Mouse (Mus musculus): ENCODE results near the gene Astn2.

Gene Astn2

GRCm38 (mm10) chr4:66312733-66313132, 91.7 kb downstream of the Astn2 start:
- no peak for DNase-seq (ENCODE audit: low read depth, low spot score)

- DNase-seq (ENCODE audit: low read depth, low spot score), result no peak
Measured at GRCm38 (mm10) chr4:66310315-66311020, 93.9 kb downstream of the Astn2 start.

- DNase-seq (ENCODE audit: low read depth, low spot score), result no peak
Measured at GRCm38 (mm10) chr4:66306377-66306776, 98.0 kb downstream of the Astn2 start.

GRCm38 (mm10) chr4:66302686-66303310, 101.6 kb downstream of the Astn2 start:
- no peak for DNase-seq (ENCODE audit: low read depth, low spot score)

GRCm38 (mm10) chr4:66285034-66285433, 119.4 kb downstream of the Astn2 start:
- no peak for DNase-seq (ENCODE audit: low read depth, low spot score)

GRCm38 (mm10) chr4:66276096-66276495, 128.3 kb downstream of the Astn2 start:
- DNase-seq (ENCODE audit: low read depth, low spot score), result no peak

GRCm38 (mm10) chr4:66271550-66272117, 132.8 kb downstream of the Astn2 start:
- DNase-seq (ENCODE audit: low read depth, low spot score), result no peak

- no peak for DNase-seq (ENCODE audit: low read depth, low spot score)
Measured at GRCm38 (mm10) chr4:66264031-66264430, 140.4 kb downstream of the Astn2 start.

GRCm38 (mm10) chr4:66261276-66261675, 143.1 kb downstream of the Astn2 start:
- no peak for DNase-seq (ENCODE audit: low read depth, low spot score)

GRCm38 (mm10) chr4:66258905-66259304, 145.5 kb downstream of the Astn2 start:
- no peak for DNase-seq (ENCODE audit: low read depth, low spot score)

- DNase-seq (ENCODE audit: low read depth, low spot score), result no peak
Measured at GRCm38 (mm10) chr4:66254695-66255492, 149.5 kb downstream of the Astn2 start.

GRCm38 (mm10) chr4:66248521-66248920, 155.9 kb downstream of the Astn2 start:
- DNase-seq (ENCODE audit: low read depth, low spot score), result no peak

- no peak for DNase-seq (ENCODE audit: low read depth, low spot score)
Measured at GRCm38 (mm10) chr4:66242683-66243082, 161.7 kb downstream of the Astn2 start.

- DNase-seq (ENCODE audit: low read depth, low spot score), result no peak
Measured at GRCm38 (mm10) chr4:66232799-66233198, 171.6 kb downstream of the Astn2 start.

- no peak for DNase-seq (ENCODE audit: low read depth, low spot score)
Measured at GRCm38 (mm10) chr4:66232350-66232749, 172.1 kb downstream of the Astn2 start.

GRCm38 (mm10) chr4:66230735-66231134, 173.7 kb downstream of the Astn2 start:
- DNase-seq (ENCODE audit: low read depth, low spot score), result no peak

GRCm38 (mm10) chr4:66222602-66223317, 181.7 kb downstream of the Astn2 start:
- DNase-seq (ENCODE audit: low read depth, low spot score), result no peak

- no peak for DNase-seq (ENCODE audit: low read depth, low spot score)
Measured at GRCm38 (mm10) chr4:66215170-66215618, 189.2 kb downstream of the Astn2 start.

GRCm38 (mm10) chr4:66189636-66190035, 214.8 kb downstream of the Astn2 start:
- DNase-seq (ENCODE audit: low read depth, low spot score), result no peak

GRCm38 (mm10) chr4:66175887-66176533, 228.4 kb downstream of the Astn2 start:
- no peak for DNase-seq (ENCODE audit: low read depth, low spot score)

- no peak for DNase-seq (ENCODE audit: low read depth, low spot score)
Measured at GRCm38 (mm10) chr4:66171583-66171982, 232.8 kb downstream of the Astn2 start.

All from c-Kit-negative CD71-positive TER-119-positive erythroid progenitor cells, embryonic 14.5 days (primary cell).